Mouse (Mus musculus): Measurements from ENCODE around the gene Manea. TPM values are rescaled to one million over a fixed set of nuclear protein-coding genes. Genes with fewer than 3 reads are reported as not detected.

Manea gene
- polyA plus RNA-seq, 1 experiment from 2014 or later, result 10.2 TPM

DNA sequence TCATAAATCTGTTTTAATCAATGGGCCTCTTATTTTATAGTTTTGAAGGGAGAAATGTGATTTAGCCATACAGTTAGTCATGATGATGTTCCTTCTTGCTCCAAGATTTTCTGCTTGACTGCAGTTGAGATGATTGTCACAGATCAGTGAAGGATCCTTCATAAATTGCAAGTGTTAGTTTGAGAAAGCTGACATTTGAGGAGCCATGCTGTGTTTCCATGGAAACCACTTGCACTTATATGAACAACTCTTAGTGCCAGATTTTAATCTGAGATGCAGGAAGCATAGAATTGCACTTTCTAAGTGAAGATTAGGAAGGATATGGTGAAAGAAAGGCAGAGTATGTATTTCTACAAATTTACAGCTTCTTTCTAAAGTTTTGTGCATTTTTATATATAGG is 70.4 kb downstream of the Manea start:
- no peak overlapping the region for H3K4me2 ChIP-seq
- no peak for ATAC-seq (ENCODE audit: borderline replicate concordance, extremely low read depth, low FRiP score, low TSS enrichment)
- no peaks in the 10 kb centered on the region for H3K4me1 ChIP-seq
- no peaks in the 10 kb centered on the region for H3K36me3 ChIP-seq
- no peak overlapping the region for H3K4me3 ChIP-seq
- H3K9me3 ChIP-seq, result no peaks in the 10 kb centered on the region
- H3K27ac ChIP-seq, result no peak overlapping the region
- H3K9ac ChIP-seq, result no peak overlapping the region
- H3K27me3 ChIP-seq, result no peaks in the 10 kb centered on the region

DNA sequence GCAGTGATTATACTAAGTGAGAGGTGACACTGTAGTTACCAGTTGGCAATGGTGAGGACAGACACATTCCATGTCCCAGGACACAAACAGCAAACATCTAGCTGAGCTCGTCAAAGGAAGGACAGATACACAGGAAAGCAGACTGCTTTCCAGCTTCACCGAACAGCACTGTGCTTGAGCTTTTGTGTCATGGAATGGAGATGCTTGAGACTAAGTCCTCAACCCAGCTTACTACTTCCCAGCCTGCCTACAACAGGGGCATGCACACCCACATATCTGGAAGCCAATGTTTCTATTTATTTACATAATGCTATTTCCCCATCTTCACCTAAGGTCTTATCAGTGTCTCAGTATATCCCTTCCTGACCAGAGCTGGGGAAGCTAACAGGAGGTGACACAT is 70.9 kb downstream of the Manea start:
- H3K9ac ChIP-seq, result no peak overlapping the region
- H3K9me3 ChIP-seq, result no peaks in the 10 kb centered on the region
- no peak overlapping the region for H3K4me3 ChIP-seq
- no peaks in the 10 kb centered on the region for H3K36me3 ChIP-seq
- H3K4me2 ChIP-seq, result no peak overlapping the region
- ATAC-seq (ENCODE audit: borderline replicate concordance, extremely low read depth, low FRiP score, low TSS enrichment), result no peak
- H3K4me1 ChIP-seq, result no peaks in the 10 kb centered on the region
- no peak overlapping the region for H3K27ac ChIP-seq
- 46% methylated on average over 2 of the region's 2 CpGs for WGBS
- H3K27me3 ChIP-seq, result no peaks in the 10 kb centered on the region
